Mouse (Mus musculus): ENCODE data around the gene BC034090. TPM values are rescaled to one million over a fixed set of nuclear protein-coding genes. Genes with fewer than 3 reads are reported as not detected.
"Not testable (repeated sequence)": the region's sequence is repeated elsewhere in the genome, so short reads cannot be mapped to it uniquely, and the experiment has no call there.

BC034090 gene
- 6.1 and 7.5 TPM in 2 replicates for polyA plus RNA-seq (2012; ENCODE audit: insufficient read depth, insufficient read length, missing spikeins)

DNA sequence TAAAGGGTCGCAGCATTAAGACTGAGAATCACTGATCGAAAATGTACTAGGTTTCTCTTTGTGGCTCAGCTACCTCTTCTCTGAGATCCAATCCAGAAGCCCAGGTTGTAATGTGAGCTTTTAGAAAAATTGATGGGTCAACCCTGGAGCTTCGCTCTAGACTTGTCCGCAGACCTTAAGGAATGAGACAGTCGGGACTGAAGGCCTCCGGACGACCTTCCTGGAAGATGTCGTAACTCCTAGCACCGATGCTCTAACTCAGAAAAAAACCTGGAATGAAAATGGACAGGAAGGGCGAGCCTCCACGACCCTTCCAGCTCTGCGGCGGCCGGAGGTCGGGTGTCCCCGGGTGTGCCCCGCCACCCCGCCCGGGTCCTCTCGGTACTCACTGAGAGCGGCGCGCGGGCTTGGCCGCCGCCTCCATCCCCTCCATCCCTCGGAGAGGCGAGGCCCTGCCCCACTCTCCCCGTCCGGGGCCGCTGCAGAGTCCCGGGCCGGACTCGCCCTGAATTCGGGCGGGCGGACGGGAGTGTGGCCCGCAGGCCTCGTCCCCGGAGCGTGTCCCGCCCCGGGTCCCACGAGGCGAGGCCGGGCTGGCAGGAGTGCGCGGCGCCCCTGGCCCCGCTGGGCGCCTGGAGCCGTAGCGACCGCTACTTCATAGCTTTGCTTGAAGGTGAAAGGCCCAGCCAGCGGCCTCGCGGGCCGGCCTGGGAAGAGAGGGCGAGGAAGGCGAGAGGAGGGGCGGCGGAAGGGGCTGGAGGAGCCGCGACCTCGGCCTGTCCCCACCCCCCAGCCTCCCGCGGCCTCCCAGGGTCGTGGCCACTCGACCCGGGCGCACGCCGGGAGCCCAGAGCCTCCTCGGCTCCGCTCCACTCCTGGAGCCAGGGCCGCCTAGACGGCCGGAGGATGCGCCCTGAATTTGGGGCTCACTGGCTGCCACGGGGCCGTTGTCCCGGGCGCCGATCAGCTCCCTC lies at the start of gene BC034090:
Gene BC034090, minus strand, starts transcription at position 648 of the 974 bp plus-strand sequence.
- Histone ChIP-seq H3K4me3 (ENCODE audit: insufficient read depth, low read depth, low read length) (peak within 1 kb of the TSS; percentile 69), H3K4me1 (ENCODE audit: control insufficient read depth, insufficient read depth, insufficient read length, low read length) (no peaks in the 10 kb centered on the region), H3K27ac (replicated peaks; ENCODE audit: low read depth, low read length) (no peak within 1 kb of the TSS)

DNA sequence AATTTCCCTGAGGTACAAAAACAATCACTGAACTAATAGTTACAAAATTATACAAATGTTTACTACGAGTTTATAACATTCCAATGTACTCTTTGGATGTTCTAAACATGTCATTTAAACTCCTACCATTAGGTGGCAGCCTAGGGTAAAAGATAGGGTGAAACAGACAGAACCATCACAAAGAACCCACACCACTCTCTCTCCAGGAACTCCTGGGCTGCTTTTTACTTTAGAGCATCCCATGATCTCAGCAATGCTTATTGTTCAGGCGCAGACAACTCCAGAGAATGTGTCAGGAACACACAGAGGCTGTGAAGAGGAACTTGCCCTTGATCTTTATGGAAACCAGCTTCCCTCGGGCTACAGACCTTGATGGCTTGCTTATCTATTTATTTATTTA lies 49.2 kb upstream of the BC034090 start:
- no peak overlapping the region for H3K4me3 ChIP-seq (ENCODE audit: insufficient read depth, low read depth, low read length)
- H3K4me1 ChIP-seq (ENCODE audit: control insufficient read depth, insufficient read depth, insufficient read length, low read length), result no peaks in the 10 kb centered on the region
- no peak overlapping the region for H3K27ac ChIP-seq (replicated peaks; ENCODE audit: low read depth, low read length)

DNA sequence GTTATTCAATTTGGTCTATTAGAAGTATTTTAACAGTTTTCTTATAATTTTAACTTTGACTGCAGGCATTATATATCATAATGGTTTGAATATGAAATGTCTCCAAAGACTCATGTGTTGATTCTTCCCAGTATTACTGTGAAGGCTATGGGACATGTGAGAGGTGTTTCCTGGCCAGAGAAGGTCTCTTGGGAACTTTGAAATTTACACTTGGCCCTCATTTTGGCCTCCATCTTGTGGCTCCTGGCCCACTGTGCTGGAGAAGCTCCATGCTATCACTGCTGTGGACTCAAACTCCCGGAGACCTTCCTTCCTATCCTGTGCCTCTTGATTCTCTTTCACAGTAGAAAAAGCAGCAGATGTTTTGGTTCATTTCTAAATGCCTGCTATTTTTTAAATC lies 45.2 kb upstream of the BC034090 start:
- Histone ChIP-seq H3K27ac (replicated peaks; ENCODE audit: low read depth, low read length) (no peak overlapping the region), H3K4me3 (ENCODE audit: insufficient read depth, low read depth, low read length) (no peak overlapping the region)

DNA sequence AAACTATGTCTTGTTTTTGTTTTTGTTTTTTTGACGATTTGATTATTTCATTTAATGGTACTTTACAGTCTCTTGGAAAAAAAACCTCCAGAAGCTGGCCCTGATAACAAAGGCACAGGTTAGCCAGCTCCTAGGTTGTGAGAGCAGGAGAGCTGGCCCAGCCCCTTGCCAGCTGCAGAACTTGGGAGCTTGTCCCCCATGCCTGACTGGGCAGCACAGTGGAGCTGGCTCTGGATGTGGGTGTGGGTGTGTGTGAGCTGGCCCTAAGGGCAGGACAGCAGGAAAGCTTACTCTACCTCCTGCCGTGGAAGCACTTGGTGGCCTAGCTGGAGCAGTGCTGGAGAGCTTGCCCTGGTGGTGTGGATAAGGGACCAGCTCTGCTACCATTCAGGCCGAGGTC lies 43.8 kb upstream of the BC034090 start:
- H3K4me1 ChIP-seq (ENCODE audit: control insufficient read depth, insufficient read depth, insufficient read length, low read length), result no peaks in the 10 kb centered on the region
- no peak overlapping the region for H3K4me3 ChIP-seq (ENCODE audit: insufficient read depth, low read depth, low read length)
- no peak overlapping the region for H3K27ac ChIP-seq (replicated peaks; ENCODE audit: low read depth, low read length)

More for the DNA sequence above, 45.2 kb upstream of the BC034090 start:
- no peaks in the 10 kb centered on the region for H3K4me1 ChIP-seq (ENCODE audit: control insufficient read depth, insufficient read depth, insufficient read length, low read length)

DNA sequence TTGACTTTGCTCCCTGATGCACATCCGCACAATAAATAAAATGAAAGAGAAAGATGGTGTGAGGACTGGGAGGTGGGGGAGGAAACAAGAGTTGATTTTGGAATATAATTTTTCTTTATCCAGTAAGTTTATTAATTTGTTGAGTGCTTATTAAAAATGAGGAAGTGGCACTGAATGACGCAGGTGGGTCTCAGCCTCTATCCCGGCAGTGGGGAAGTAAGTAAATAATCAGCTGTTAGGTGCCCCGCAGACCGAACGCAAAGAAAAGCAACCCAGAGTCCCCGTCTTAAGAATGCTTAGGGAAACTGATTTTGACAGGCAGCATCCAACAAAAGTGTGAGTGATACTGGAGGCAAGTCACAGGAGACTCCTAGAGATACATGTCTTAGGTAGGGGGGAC lies 39.6 kb upstream of the BC034090 start:
- Histone ChIP-seq H3K27ac (replicated peaks; ENCODE audit: low read depth, low read length) (no peak overlapping the region), H3K4me1 (ENCODE audit: control insufficient read depth, insufficient read depth, insufficient read length, low read length) (no peaks in the 10 kb centered on the region), H3K4me3 (ENCODE audit: insufficient read depth, low read depth, low read length) (no peak overlapping the region)

DNA sequence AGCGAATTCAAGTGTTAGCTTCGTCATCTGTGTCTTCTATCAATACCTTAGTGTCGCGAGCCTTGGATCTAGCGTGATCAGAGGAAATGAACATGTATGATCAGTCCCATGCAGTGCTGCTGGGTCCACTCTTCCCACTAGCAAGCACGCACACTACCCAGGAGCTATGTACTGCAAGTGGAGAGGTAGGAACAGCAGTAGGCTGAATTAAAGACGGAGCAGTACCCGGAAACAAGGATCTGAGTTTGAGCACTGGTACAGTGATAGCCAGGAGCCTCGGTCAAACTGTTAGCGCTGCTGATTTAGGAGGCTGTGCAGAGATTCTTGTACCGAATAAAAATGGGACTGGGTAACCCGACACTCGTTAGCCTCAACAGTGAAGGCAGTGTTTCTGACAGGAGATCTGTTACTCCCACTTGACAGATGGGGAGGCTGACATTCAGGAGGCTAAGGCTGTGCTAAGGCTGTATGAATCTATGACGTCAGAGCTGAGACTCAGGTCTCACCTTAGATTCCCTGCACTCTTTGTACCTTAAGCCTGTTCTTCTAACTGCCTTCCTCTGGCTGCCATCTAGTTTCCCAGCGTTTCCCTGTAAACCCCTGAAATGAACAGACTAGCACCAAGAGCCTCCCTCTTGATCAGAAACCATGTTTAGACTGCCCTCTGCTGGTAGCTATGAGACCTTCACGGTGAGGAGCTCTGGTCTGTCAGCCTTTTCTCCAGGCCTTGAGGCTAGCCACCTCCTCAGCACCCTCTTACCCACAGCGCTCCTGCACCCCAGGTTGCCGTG lies 37.0 kb upstream of the BC034090 start:
- no peak overlapping the region for H3K27ac ChIP-seq (replicated peaks; ENCODE audit: low read depth, low read length)
- no peak overlapping the region for H3K4me3 ChIP-seq (ENCODE audit: insufficient read depth, low read depth, low read length)
- H3K4me1 ChIP-seq (ENCODE audit: control insufficient read depth, insufficient read depth, insufficient read length, low read length), result no peaks in the 10 kb centered on the region

DNA sequence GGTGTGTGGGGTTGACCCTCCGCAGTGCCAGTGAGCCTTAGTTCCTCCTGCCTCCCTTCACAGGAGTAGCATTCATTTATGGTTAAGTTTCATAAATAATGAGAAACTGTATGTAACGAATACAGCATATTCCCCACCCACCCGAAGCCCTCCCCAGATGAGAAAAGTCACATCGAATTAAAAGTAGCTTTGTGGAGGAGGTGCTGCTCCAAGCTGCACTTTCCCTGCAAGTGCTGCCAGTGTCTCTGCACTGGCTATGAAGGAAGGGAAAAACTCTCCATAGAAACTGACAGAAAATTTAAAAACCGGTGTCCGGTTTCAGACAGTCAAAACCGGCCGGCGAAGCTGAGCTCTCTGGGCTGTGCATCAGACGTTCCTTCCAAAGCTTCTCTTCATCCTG lies 36.1 kb upstream of the BC034090 start:
- Histone ChIP-seq H3K4me1 (ENCODE audit: control insufficient read depth, insufficient read depth, insufficient read length, low read length) (no peaks in the 10 kb centered on the region), H3K4me3 (ENCODE audit: insufficient read depth, low read depth, low read length) (no peak overlapping the region), H3K27ac (replicated peaks; ENCODE audit: low read depth, low read length) (no peak overlapping the region)

DNA sequence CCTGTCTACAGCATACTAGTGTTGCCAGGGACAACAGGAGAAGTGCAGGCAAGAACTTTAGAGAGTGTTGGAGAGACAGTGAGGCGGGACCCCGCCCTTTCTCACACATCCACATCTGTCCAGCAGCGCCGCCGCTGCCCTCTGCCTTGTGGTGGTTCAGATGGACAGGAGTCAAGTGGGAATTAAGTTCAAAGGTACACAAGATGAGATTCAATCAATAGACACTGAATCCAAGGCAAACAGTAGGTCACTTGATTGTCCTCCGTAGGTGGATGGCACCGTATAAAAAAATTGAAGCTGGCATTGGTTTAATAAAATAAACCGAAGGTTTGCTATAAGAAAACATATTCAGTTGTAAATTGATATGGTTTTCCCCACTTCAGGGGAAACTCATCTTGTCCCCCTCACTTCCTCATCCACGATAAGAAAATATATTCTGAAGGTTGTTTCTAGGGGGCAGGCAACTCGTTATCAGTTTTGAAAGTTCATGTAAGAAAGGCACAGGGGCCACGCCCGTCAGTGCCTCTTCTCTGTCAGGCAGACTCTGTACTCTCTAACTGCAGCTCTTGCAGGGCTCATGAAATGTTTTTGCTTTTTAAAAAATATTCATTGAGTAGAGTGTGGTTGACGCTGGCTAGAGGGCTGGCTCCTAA lies 32.3 kb upstream of the BC034090 start:
- Histone ChIP-seq H3K27ac (replicated peaks; ENCODE audit: low read depth, low read length) (no peak overlapping the region), H3K4me3 (ENCODE audit: insufficient read depth, low read depth, low read length) (no peak overlapping the region), H3K4me1 (ENCODE audit: control insufficient read depth, insufficient read depth, insufficient read length, low read length) (no peaks in the 10 kb centered on the region)

DNA sequence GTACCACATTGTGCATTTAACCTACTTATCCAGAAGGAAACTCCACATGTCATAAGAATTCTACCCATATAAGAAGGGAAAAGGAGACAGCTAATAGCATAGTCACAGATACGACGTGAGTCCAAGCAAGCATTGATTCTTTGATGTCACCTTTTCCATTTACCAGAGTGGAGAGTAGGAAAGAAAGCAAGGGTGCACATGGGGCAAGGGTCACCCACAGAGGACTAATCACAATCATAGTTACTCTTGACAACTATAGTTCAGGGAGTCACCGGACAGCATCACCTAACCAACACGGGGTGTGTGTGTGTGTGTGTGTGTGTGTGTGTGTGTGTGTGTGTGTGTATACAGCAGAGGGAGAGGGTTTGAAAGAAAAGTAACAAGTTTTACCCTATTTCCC lies 31.5 kb upstream of the BC034090 start:
- no peak overlapping the region for H3K27ac ChIP-seq (replicated peaks; ENCODE audit: low read depth, low read length)
- H3K4me1 ChIP-seq (ENCODE audit: control insufficient read depth, insufficient read depth, insufficient read length, low read length), result no peaks in the 10 kb centered on the region
- no peak overlapping the region for H3K4me3 ChIP-seq (ENCODE audit: insufficient read depth, low read depth, low read length)

DNA sequence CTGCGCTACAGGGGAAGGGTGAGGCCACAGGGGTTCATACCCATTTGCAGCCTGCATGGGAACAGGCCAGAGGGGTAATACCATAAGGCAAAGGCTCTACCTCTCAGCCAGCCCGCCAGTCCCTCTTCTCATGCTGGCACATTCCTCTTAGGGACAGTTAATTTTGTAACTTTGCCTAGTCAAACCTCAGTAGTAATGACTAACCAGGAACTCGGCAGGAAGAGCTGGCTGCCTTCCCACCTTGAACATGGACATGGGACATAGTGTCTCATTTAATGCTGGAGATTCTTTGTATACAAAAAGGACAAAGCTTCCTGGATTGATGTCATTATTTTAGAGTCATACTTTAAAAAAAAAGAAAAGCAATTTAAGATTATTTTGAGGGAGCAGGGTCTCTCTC lies 30.7 kb upstream of the BC034090 start:
- H3K27ac ChIP-seq (replicated peaks; ENCODE audit: low read depth, low read length), result no peak overlapping the region
- no peaks in the 10 kb centered on the region for H3K4me1 ChIP-seq (ENCODE audit: control insufficient read depth, insufficient read depth, insufficient read length, low read length)
- H3K4me3 ChIP-seq (ENCODE audit: insufficient read depth, low read depth, low read length), result no peak overlapping the region

DNA sequence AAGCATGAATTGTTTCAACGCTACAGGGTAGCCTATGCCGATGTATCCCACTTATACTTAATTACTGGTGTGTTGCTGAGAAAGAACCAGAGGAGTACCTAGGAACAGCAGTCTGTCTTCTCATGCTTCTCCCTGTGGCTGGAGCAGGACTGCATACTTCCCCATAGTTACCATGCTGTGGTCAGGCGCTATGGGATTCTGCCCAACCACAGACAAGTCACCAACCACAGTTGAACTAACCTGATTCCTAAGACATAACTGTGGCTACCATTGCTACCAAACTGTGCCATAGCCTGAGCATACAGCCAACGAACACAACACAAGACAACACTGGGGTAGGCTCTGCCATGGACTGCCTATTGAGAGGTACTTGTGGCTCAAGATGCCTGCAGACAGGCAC lies 28.7 kb upstream of the BC034090 start:
- Histone ChIP-seq H3K4me1 (ENCODE audit: control insufficient read depth, insufficient read depth, insufficient read length, low read length) (no peaks in the 10 kb centered on the region), H3K27ac (replicated peaks; ENCODE audit: low read depth, low read length) (no peak overlapping the region), H3K4me3 (ENCODE audit: insufficient read depth, low read depth, low read length) (no peak overlapping the region)

DNA sequence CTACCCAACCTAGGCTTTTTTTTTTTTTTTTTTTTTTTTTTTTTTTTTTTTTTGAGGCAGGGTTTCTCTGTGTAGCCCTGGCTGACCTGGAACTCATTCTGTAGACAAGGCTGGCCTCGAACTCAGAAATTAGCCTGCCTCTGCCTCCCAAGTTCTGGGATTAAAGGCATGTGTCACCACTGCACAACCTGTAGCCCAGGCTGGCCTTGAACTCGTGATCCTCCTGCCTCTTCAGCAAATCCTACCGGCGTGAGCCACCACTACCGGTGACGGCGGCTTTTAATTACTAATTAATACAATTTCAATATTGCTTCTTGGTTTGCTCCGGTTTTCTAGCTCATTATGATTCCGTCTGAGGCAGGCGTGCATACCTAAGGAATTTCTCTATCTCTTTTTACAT lies 18.3 kb upstream of the BC034090 start:
- H3K27ac ChIP-seq (replicated peaks; ENCODE audit: low read depth, low read length); H3K4me3 ChIP-seq (ENCODE audit: insufficient read depth, low read depth, low read length); H3K4me1 ChIP-seq (ENCODE audit: control insufficient read depth, insufficient read depth, insufficient read length, low read length): not testable (repeated sequence)

DNA sequence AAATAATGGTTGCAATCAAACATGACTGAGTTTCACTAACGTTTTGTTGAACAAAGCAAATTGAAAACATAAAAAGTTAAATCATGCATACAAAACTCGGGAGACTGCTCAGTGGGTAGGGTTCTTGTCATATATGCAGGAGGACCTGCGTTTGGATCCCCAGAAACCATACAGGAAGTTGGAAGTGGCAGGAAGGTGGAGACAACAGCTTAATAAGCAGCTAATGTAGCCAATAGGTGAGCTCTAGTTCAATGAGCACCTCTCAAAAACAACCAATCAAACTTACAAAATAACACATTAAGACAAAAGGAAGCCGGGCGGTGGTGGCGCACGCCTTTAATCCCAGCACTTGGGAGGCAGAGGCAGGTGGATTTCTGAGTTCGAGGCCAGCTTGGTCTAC lies 10.1 kb upstream of the BC034090 start:
- Histone ChIP-seq H3K4me1 (ENCODE audit: control insufficient read depth, insufficient read depth, insufficient read length, low read length) (no peaks in the 10 kb centered on the region), H3K4me3 (ENCODE audit: insufficient read depth, low read depth, low read length) (no peak overlapping the region), H3K27ac (replicated peaks; ENCODE audit: low read depth, low read length) (no peak overlapping the region)

DNA sequence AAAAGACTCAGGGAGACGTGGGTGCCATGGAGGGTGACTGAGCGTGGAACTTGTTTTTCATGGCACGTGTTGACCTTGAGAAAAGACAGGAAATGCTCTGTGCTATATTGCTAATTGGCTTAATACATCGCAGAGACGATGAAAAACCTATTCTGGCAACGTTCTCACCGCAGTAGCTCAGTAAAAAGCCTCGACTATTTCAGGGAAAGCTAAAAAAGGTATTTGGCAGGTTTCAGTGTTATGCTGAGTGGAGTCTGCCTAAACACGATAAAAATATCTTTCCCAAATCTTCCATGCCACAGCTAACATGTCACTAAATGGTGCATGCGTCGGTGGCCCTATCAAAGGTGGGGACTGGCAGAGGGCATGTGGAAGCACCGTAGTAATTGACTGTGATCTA lies 8.9 kb upstream of the BC034090 start:
- Histone ChIP-seq H3K27ac (replicated peaks; ENCODE audit: low read depth, low read length) (no peak overlapping the region), H3K4me1 (ENCODE audit: control insufficient read depth, insufficient read depth, insufficient read length, low read length) (no peaks in the 10 kb centered on the region), H3K4me3 (ENCODE audit: insufficient read depth, low read depth, low read length) (no peak overlapping the region)

DNA sequence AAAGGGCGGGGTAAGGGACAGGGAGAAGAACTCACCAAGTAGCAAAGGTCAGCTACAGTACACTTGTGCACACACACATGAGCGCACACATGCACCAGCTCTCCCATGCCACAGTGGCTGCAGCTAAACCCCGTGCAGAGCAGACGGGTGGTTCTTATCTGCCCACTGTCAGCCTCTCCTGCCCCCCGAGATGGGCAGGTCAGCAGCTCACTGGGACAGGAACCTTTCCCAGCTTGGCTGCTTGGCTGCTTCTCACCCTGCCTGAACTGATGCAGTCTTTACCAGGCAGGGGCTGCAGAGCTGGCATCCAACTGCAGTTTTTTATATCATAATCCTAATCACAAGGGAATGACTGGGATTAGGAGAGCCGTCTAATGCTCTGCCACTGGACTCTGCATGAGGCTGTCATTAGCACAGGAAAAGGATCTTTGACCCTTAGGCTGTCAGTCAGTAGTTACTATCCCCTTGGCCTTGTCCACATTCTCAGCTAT lies 8.4 kb upstream of the BC034090 start:
- no peak overlapping the region for H3K4me3 ChIP-seq (ENCODE audit: insufficient read depth, low read depth, low read length)
- no peaks in the 10 kb centered on the region for H3K4me1 ChIP-seq (ENCODE audit: control insufficient read depth, insufficient read depth, insufficient read length, low read length)
- H3K27ac ChIP-seq (replicated peaks; ENCODE audit: low read depth, low read length), result no peak overlapping the region
